Mouse (Mus musculus) liver, postnatal 0 days (tissue): ENCODE results near the gene Ptger2. TPM values are rescaled to one million over a fixed set of nuclear protein-coding genes. Genes with fewer than 3 reads are reported as not detected.

Experiments
- ATAC-seq: fragments of 200-750 bp; cut with Nextera tagmentation; 2 replicates; pipeline ENCODE4 v1.8.0; 2017; ENCODE audit warnings: mild to moderate bottlenecking, moderate library complexity
- DNase-seq: peaks from one replicate; pipeline ENCODE4 v3.0.0-alpha.2; 2016
- H3K27ac ChIP-seq: fragments of 300-500 bp; sonication (generic); 2 replicates; pipeline ENCODE4 v1.5.1; 2014; ENCODE audit warnings: antibody characterized with exemption, moderate library complexity, mild to moderate bottlenecking, low read depth
- H3K27me3 ChIP-seq: fragments of 300-500 bp; sonication (generic); 2 replicates; pipeline ENCODE4 v1.6.1; 2014; ENCODE audit warnings: low read length, control low read depth, mixed read lengths; ENCODE audit not compliant: insufficient read depth
- H3K36me3 ChIP-seq: fragments of 300-500 bp; sonication (generic); replicated peaks from 2 replicates; pipeline ENCODE4 v1.6.1; 2014; ENCODE audit warnings: mild to moderate bottlenecking, control low read depth, low read length, moderate library complexity, mixed read lengths; ENCODE audit not compliant: insufficient read depth
- H3K4me1 ChIP-seq: fragments of 300-500 bp; sonication (generic); 2 replicates; pipeline ENCODE4 v1.6.1; 2014; ENCODE audit warnings: antibody characterized with exemption, mild to moderate bottlenecking, control low read depth; ENCODE audit not compliant: insufficient read depth
- H3K4me2 ChIP-seq: fragments of 300-500 bp; sonication (generic); 2 replicates; pipeline ENCODE4 v1.6.1; 2014; ENCODE audit warnings: low read depth, mild to moderate bottlenecking, low read length, moderate library complexity, mixed read lengths
- H3K4me3 ChIP-seq: fragments of 300-500 bp; sonication (generic); 2 replicates; pipeline ENCODE4 v1.5.1; 2014; ENCODE audit warnings: low read depth, low read length
- H3K9ac ChIP-seq: fragments of 300-500 bp; sonication (generic); replicated peaks from 2 replicates; pipeline ENCODE4 v1.6.1; 2014; ENCODE audit warnings: mild to moderate bottlenecking, moderate library complexity
- H3K9me3 ChIP-seq: fragments of 300-500 bp; sonication (generic); 2 replicates; pipeline ENCODE4 v1.6.1; 2016; ENCODE audit warnings: mild to moderate bottlenecking, control low read depth, low read length, mixed read lengths
- CTCF ChIP-seq: sonication (generic); IDR thresholded peaks from 2 replicates; pipeline ENCODE4 v1.5.1; 2016; ENCODE audit warnings: antibody characterized with exemption, low read depth
- EP300 ChIP-seq: IDR thresholded peaks from 2 replicates; pipeline ENCODE4 v1.6.1; 2016; ENCODE audit warnings: antibody characterized with exemption, low read depth, mild to moderate bottlenecking
- WGBS: fragments of 180-500 bp; shearing (Covaris S2); extraction: QIAGEN DNeasy Blood & Tissue Kit; methylation state at CpG from one replicate; pipeline ENCODE4 v1.1.7; 2014; ENCODE audit not compliant: insufficient replicate concordance; 5-methylcytosine and 5-hydroxymethylcytosine counted together
- polyA plus RNA-seq: library from polyadenylated mRNA; unstranded; fragments of >200 nt; fragmentation: Nextera tagmentation; extraction: Ambion mirVana; gene quantifications from 2 replicates; pipeline ENCODE4 v1.2.1, GENCODE M21; 2015

Ptger2 gene
- polyA plus RNA-seq, 1 experiment from 2014 or later, result 0.68 TPM

GRCm38 (mm10) chr14:45009242-45009641 lies 21.2 kb downstream of the Ptger2 start:
- no peak overlapping the region for H3K4me3 ChIP-seq
- WGBS, result 71% methylated on average over 1 of the region's 1 CpGs

GRCm38 (mm10) chr14:45011260-45011659 lies 23.3 kb downstream of the Ptger2 start:
- no peaks in the 10 kb centered on the region for H3K27me3 ChIP-seq
- no peaks in the 10 kb centered on the region for H3K36me3 ChIP-seq
- TF ChIP-seq CTCF (no peak), EP300 (no peak)
- H3K4me2 ChIP-seq, result no peak overlapping the region
- WGBS, result 24% methylated on average over 2 of the region's 2 CpGs
- H3K4me1 ChIP-seq, result no peaks in the 10 kb centered on the region
- no peak overlapping the region for H3K4me3 ChIP-seq
- DNase-seq, result no peak
- no peak overlapping the region for H3K9ac ChIP-seq
- no peak for ATAC-seq
- H3K27ac ChIP-seq, result no peak overlapping the region
- no peaks in the 10 kb centered on the region for H3K9me3 ChIP-seq

More at GRCm38 (mm10) chr14:45009242-45009641, 21.2 kb downstream of the Ptger2 start:
- Histone ChIP-seq H3K9ac (no peak overlapping the region), H3K27me3 (no peaks in the 10 kb centered on the region), H3K4me2 (no peak overlapping the region), H3K36me3 (no peaks in the 10 kb centered on the region), H3K27ac (no peak overlapping the region), H3K4me1 (no peaks in the 10 kb centered on the region), H3K9me3 (no peaks in the 10 kb centered on the region)
- DNase-seq (no peak), ATAC-seq (no peak)
- TF ChIP-seq CTCF (no peak), EP300 (no peak)

- 77% methylated on average over 6 of the region's 6 CpGs for WGBS
- H3K4me3 ChIP-seq, result no peak overlapping the region
- DNase-seq (no peak), ATAC-seq (no peak)
- H3K9ac ChIP-seq, result no peak overlapping the region
- no peaks in the 10 kb centered on the region for H3K27me3 ChIP-seq
- H3K9me3 ChIP-seq, result no peaks in the 10 kb centered on the region
- no peak overlapping the region for H3K4me2 ChIP-seq
- no peaks in the 10 kb centered on the region for H3K4me1 ChIP-seq
- TF ChIP-seq EP300 (no peak), CTCF (no peak)
- H3K36me3 ChIP-seq, result no peaks in the 10 kb centered on the region
- no peak overlapping the region for H3K27ac ChIP-seq
Observed at GRCm38 (mm10) chr14:45011671-45012070, 23.7 kb downstream of the Ptger2 start.

- WGBS, result 67% methylated on average over 3 of the region's 3 CpGs
Observed at GRCm38 (mm10) chr14:45021551-45021950, 33.6 kb downstream of the Ptger2 start.

GRCm38 (mm10) chr14:45034293-45034692 lies 46.3 kb downstream of the Ptger2 start:
- Histone ChIP-seq H3K36me3 (no peaks in the 10 kb centered on the region), H3K4me2 (no peak overlapping the region), H3K4me1 (no peaks in the 10 kb centered on the region), H3K27ac (no peak overlapping the region), H3K9me3 (no peaks in the 10 kb centered on the region), H3K9ac (no peak overlapping the region), H3K4me3 (no peak overlapping the region), H3K27me3 (no peaks in the 10 kb centered on the region)
- no peak for TF ChIP-seq CTCF
- TF ChIP-seq EP300, result no peak
- no peak for DNase-seq
- 84% methylated on average over 3 of the region's 3 CpGs for WGBS
- ATAC-seq, result no peak

More at GRCm38 (mm10) chr14:45021551-45021950, 33.6 kb downstream of the Ptger2 start:
- H3K4me3 ChIP-seq, result no peak overlapping the region
- no peaks in the 10 kb centered on the region for H3K9me3 ChIP-seq
- no peak overlapping the region for H3K27ac ChIP-seq
- DNase-seq (no peak), ATAC-seq (no peak)
- no peaks in the 10 kb centered on the region for H3K27me3 ChIP-seq
- no peak overlapping the region for H3K9ac ChIP-seq
- no peaks in the 10 kb centered on the region for H3K4me1 ChIP-seq
- H3K36me3 ChIP-seq, result no peaks in the 10 kb centered on the region
- H3K4me2 ChIP-seq, result no peak overlapping the region
- TF ChIP-seq EP300 (no peak), CTCF (no peak)

GRCm38 (mm10) chr14:45036579-45036978 lies 48.6 kb downstream of the Ptger2 start:
- Histone ChIP-seq H3K4me2 (no peak overlapping the region), H3K4me3 (no peak overlapping the region), H3K27me3 (no peaks in the 10 kb centered on the region), H3K36me3 (no peaks in the 10 kb centered on the region), H3K9me3 (no peaks in the 10 kb centered on the region), H3K4me1 (no peaks in the 10 kb centered on the region), H3K9ac (no peak overlapping the region), H3K27ac (no peak overlapping the region)
- ATAC-seq (no peak), DNase-seq (no peak)
- TF ChIP-seq CTCF, result no peak
- no peak for TF ChIP-seq EP300
- 68% methylated on average over 1 of the region's 1 CpGs for WGBS

GRCm38 (mm10) chr14:45038052-45038451 lies 50.1 kb downstream of the Ptger2 start:
- DNase-seq, result peak; percentile 38
- Histone ChIP-seq H3K9ac (no peak overlapping the region), H3K27ac (no peak overlapping the region), H3K27me3 (no peaks in the 10 kb centered on the region), H3K4me3 (no peak overlapping the region), H3K36me3 (no peaks in the 10 kb centered on the region), H3K4me1 (no peaks in the 10 kb centered on the region), H3K9me3 (no peaks in the 10 kb centered on the region), H3K4me2 (no peak overlapping the region)
- TF ChIP-seq CTCF (no peak), EP300 (no peak)
- 58% methylated on average over 7 of the region's 7 CpGs for WGBS
- ATAC-seq, result peak; percentile 17; the same call in 1 of the 2 replicates
